Mouse (Mus musculus): ENCODE results near the gene Gm37240. TPM values are rescaled to one million over a fixed set of nuclear protein-coding genes. Genes with fewer than 3 reads are reported as not detected.
A peak's percentile ranks its signal among the peaks of the same experiment; 100 is the strongest.
"Not testable (repeated sequence)": the region's sequence is repeated elsewhere in the genome, so short reads cannot be mapped to it uniquely, and the experiment has no call there.

Gene Gm37240
- total RNA-seq, 2 experiments from 2014 or later: 2.6 to 3.2 TPM

DNA sequence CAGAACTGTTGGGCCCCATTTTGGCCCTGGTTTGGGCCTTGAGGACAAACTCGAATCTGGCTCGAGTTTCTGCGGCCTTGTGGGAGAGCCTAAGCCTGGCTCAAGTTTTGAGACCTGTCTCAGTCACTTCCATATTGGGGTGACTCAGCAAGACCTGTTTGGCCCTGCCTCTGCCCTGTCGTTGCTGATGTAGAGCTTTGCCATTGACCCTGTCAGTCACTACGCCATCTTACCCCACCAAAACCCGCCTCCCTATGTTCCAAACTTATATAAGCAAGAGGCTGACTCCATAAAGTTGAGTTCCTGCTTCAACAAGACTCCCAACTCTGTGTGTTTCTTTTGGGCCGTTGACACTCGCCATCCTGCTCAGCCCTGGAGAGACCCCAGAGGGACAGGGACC is 314.8 kb downstream of the Gm37240 start:
- DNase-seq (ENCODE audit: extremely low spot score in 1 of 2, low spot score in 2 of 2): not testable (repeated sequence)
- intact Hi-C loops (cut with DNase I): loop anchor here (5.0 kb wide), 3 partner anchors 350 to 635 kb away; no protein-coding TSS in a partner anchor

DNA sequence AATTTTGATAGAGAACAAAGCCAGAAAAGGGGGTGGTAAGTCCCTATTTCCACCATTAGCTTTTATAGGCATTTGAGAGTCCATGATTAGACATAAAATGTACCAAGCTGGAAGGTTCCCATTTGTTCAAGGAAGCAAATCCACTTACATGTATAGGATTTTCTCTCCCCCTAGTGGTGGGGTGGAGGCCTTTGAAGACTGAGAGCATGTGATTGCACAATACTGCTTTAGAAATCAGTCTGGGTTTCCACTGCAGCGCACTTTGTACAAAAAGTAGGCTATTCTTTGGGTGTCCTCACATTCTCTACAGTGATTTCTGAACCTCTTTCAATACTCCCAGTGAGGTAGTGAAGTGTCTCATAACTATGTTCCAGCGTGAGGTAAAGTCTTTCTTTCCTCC is 316.0 kb downstream of the Gm37240 start:
- intact Hi-C loops (cut with DNase I): loop anchor here (5.0 kb wide), 3 partner anchors 351 to 634 kb away; no protein-coding TSS in a partner anchor
- peak; percentile 52 to 74 for DNase-seq (ENCODE audit: extremely low spot score in 1 of 2, low spot score in 2 of 2)

DNA sequence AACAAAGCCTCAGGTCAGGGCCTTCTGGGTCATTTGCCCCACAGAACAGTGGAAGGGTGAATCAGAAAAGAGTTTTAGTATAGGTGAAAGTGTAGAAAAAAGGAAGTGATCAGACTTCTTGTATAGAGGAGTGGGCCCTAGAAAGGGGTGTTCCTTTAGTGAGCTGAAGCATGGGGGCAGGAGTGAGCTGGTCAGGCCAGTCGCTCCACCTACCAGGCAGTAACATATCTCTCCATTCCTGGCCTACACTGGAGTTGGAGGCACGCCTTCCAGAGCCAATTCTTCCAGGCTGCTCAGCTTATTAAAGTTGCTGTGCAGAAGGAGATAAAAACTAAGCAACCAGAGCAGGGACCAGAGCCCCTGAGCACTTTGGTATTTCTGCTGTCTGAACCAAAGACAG is 322.7 kb downstream of the Gm37240 start:
- no peak for DNase-seq (ENCODE audit: extremely low spot score in 1 of 2, low spot score in 2 of 2)
- intact Hi-C loops (cut with DNase I): no loop called here

DNA sequence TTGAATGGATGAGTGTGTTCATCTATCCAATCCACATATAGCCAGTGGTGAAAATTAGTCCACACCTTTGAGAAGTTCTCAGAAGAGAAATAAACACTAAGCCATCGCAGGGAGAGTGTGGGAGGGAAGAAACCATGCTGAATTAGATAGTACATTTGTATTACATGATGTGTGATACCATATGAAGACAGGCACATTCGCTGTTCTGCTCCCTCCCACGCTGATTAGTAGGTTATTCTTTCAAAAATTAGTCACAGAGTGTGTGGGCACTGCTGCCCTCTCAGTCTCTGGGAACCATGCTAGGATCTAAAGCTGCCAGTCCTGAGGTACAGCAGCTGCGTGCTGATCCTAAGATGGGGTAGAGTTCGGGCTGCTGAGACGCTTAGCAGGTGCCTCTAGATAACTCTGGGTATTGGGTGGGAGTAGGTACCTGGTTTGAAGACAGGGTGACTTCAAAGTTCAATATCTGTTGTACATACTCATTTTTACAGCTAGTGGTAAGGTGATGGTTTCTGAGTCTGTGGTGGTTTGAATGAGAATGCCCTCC is 333.5 kb downstream of the Gm37240 start:
- intact Hi-C loops (cut with DNase I): no loop called here
- DNase-seq (ENCODE audit: extremely low spot score in 1 of 2, low spot score in 2 of 2): no peak

DNA sequence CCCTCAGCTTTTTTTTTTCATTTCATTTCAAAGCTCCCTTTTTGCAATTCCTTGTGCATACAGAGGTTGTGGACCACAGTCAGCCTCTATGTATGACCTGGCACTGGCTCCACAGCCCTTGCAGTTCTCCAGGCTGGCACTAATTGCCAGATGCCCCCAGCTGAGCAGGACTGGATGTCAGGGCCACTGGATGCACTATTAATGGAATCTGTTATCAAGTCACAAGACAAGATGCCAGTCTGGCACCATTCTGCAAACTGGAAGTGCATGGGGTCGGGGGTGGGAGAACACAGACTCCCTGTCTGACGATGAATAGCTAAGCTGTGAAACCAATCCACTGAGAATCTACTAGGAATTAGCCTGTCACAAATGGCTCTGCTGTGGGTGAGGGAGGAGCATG is 336.0 kb downstream of the Gm37240 start:
- intact Hi-C loops (cut with DNase I): no loop called here
- DNase-seq (ENCODE audit: extremely low spot score in 1 of 2, low spot score in 2 of 2): peak in 1 of 2 experiments; percentile 38

DNA sequence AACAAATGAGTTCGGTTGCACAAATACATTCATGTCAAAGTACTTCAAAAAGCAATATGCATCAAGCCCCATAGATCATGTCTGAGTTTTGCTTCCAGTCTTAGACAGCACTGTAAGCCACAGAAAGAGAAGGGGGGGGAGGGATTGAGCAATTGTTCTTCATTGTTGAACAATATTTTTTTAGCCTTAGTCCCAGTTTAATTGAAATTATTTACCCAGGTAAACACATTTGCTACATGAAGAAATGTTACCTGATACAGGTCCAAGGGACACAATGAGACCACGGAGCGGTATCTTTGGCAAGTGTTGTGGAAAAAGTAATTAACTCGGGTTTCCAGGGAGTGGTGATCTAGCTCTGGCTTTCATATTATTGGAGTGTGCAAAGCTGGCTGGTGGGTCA is 337.0 kb downstream of the Gm37240 start:
- intact Hi-C loops (cut with DNase I): no loop called here
- no peak for DNase-seq (ENCODE audit: extremely low spot score in 1 of 2, low spot score in 2 of 2)

DNA sequence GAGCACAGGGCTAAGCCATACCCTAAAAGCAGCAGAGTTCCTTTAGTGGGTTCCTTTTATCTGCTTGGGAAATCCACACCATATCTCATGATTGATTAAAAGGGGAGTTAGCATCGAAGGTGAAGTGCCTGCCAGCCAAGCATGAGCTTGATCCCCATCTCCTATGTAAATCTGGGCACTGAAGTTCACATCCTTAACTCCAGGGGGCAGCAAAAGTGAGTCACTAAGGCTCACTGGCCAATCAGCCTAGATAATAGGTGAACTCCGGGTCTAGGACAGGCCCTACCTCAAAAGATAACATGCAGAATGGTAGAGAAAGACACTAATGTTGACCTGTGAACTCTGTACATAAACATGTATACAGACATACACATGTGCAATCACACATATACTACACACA is 343.7 kb downstream of the Gm37240 start:
- intact Hi-C loops (cut with DNase I): no loop called here

DNA sequence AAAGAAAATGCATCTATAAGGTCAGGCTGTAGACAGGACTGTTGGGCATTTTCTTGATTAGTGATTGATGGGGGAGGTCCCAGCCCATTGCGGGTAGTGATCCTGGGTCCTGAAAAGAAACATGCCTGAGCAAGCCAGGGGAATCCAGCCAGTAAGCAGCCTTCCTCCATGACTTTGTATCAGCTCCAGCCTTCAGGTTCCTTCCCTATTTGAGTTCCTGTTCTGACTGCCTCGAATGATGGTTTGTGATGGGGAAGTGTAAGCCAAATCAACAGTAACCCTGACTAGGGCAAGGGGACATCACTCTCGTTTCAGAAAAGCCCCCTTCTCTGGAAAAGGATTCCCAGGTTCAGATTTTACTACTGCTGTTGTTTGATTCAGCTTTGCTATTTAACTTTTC is 344.6 kb downstream of the Gm37240 start:
- intact Hi-C loops (cut with DNase I): no loop called here
- no peak for DNase-seq (ENCODE audit: extremely low spot score in 1 of 2, low spot score in 2 of 2)

More for the DNA sequence above, 343.7 kb downstream of the Gm37240 start:
- DNase-seq (ENCODE audit: extremely low spot score in 1 of 2, low spot score in 2 of 2): no peak

DNA sequence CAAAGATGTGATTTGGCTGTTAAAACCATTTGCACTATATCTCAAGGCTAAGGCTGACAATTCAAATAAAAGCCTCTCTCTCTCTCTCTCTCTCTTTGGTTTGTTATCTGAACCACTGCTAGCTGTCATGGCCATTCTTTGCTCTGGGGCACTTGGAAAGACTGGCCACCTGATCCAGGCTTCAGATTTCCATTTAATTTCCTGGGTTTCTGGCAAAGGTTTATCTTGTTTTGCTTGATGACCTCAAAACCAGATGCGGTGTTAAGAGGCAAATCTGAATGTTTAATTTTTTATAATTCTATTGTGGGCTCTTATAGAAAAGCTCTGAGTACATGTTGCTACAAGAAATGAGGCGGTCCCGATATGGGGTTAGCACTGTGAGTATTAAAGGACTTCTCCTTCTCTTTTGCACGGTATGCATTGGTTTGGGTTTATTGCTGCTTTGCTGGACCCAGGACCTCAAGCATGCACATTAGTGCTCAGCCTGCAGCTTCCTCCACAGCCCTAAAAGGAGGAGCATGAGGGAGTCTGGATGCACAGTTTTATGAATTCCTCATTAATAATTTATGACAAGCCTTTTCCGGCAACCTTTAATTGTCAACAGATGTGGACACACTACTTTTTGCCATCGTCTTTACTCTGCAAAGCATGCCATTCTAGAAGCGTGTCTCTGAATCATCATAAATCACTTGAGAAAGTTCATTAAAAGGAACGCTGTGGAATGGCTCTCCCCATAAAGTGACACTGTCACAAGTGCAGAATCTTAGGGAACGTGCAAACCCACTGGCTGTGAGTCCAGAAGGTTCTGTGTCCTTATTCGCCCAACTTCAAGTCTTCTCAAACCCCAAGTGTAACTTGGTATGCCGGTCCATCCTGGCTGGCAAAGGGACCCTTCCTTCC is 351.4 kb downstream of the Gm37240 start:
- intact Hi-C loops (cut with DNase I): no loop called here
- DNase-seq (ENCODE audit: extremely low spot score in 1 of 2, low spot score in 2 of 2): no peak

DNA sequence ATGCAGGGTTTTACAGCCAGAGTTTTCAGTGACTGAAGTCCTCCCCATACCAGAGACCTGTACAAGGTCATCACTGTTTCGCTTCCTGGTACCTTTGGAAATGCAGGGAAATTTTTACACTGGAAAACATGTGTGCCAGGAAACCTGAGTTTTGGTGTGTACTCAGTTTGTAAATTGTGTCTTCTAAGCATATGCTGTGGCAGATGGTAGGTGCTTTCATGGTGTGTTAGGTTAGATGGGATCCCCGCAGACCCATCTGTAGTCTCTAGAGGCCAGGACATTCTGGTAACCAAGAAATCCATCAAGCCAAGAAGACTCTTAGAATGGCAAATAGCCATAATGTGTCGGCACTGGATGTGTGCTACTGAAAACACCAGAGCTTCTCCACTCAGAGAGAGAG is 352.3 kb downstream of the Gm37240 start:
- intact Hi-C loops (cut with DNase I): no loop called here
- DNase-seq (ENCODE audit: extremely low spot score in 1 of 2, low spot score in 2 of 2): no peak

DNA sequence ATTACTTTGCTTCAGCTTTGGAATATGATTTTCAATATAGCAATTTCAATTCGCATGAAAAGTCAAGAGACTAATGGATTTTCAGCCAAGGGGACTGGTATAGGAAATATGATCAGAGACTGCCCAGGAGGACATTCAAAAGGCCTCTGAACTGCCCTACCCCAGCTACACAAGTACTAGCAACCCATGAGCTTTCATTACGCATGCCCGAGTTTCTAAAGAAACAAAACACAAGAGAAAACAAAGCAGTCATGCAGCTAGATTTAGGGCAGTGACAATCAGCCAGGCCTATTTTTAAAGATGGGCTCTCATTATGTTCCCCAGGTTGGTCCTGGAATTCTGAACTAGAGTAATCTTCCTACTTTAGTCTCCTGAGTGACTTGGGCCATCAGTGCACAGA is 354.9 kb downstream of the Gm37240 start:
- DNase-seq (ENCODE audit: extremely low spot score in 1 of 2, low spot score in 2 of 2): no peak
- intact Hi-C loops (cut with DNase I): no loop called here

DNA sequence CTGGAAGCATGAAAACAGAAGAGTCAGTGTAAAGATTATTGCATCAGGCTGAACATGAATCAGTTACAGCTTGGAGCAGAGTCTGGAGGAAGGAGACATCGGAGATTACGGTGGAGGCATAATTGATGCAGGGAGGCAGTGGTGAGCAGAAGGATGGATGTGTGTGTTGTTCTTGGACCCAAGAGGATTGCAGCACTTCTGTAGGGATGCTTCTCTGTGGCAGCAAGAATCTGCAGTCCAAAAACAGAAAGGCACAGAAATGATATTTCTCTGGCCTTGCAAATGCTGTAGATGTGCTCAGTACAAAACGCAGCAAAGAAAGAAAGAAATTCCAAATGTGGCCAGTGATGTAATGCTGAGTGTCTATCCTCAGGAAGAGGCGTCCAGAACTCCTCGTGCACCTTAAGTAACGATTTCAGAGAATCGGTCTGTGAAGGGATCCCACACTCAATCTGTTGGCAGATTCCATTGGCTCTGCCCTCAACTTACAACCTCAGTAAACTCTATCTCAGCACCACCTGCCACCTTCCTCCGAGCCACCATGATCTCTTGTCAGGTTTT is 356.6 kb downstream of the Gm37240 start:
- peak in 1 of 2 experiments; percentile 31 for DNase-seq (ENCODE audit: extremely low spot score in 1 of 2, low spot score in 2 of 2)
- intact Hi-C loops (cut with DNase I): no loop called here

DNA sequence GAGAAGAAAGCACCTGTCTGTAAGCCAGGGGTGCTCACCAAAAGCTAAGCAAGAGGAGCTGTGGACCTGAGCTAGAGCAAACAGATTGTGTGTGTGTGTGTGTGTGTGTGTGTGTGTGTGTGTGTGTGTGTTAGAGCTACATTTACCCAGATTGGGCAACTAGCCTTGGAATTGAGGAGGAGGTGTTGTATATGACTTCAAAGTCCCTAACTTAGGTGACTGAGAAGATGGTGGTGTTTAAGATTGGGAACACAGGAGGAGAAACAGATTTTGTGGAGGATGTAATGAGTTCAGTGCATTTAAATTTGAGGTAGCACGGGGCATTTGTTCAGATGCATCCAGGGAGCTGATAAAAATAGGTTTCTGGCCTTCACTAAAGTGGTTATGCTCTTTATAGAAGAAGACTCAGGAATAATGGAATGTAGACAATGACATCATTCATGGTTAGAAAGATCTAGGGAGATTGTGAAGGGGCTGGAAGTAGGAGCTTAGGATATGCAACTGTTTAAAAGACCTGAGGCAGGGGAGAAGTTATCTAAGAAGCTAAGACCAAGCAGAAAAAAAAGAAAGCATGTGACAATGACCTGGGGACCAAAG is 365.9 kb downstream of the Gm37240 start:
- DNase-seq (ENCODE audit: extremely low spot score in 1 of 2, low spot score in 2 of 2): peak in 1 of 2 experiments; percentile 68
- intact Hi-C loops (cut with DNase I): no loop called here

DNA sequence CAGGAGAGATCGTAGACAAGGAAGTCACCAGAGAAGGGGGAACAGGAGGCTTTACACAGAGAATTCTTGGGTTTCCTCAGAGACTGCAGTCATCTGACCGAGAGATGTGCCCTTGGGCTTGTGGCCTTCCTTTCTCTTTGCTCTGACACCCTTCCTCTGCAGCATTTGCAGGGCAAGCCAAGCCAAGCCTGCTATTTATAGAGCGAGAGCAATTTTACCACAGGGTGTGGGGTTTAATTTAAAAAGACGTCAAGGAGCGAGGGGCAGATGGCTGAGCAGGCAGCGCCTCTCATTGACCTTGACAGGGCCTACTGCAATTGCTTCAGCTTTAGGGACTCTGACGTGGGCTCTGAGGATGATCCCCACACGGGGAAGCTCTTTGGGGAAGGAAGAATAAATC is 368.6 kb downstream of the Gm37240 start:
- intact Hi-C loops (cut with DNase I): no loop called here
- DNase-seq (ENCODE audit: extremely low spot score in 1 of 2, low spot score in 2 of 2): no peak

DNA sequence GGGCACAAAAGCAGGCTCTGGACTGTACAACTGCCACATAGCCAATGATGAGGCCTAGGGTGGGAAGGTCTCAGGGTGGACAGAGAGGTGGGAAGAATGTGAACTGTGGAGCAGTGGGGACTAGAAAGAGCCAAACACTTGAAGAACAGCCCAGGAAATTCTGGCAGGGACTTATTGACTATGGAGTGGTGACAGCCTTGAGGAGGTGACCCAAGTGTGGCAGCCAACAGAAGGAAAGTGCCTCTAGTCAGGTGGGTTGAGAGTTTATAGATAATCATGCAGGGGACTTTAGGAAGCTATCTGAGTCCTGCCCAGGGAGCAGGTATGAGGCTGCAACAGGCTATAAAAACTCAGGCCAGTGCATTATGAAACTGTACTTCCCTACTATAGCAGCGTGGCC is 369.2 kb downstream of the Gm37240 start:
- DNase-seq (ENCODE audit: extremely low spot score in 1 of 2, low spot score in 2 of 2): no peak
- intact Hi-C loops (cut with DNase I): no loop called here

DNA sequence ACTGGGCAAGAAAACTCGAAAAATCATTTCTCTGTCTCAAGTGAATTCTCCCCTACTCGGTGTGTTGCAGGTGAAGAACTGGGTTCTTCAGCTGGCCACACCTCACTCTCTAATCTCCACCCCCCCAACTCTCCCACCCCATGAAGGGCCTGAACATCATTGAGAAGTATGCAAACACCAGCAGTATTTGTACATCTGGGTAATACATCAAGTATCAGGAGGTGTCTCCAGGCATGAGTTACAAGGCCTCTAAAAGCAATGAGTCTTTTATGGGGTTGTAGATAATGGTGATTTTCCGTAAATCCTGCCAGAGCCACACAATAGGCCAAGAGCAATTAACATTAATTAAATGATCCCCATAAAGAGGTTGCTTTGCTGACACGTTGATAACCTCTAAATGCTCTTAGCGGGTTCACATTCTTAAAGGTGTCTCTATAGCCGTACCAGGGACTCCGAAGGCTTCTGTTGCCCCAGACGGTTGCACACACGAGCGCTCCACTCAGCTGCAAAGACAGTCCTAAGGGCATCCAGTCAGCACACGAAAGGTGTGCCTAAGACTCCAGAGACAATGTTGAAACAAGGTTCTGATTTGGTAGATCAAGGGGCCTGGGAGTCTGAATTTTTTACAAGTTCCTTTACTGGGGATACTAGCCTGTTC is 370.4 kb downstream of the Gm37240 start:
- intact Hi-C loops (cut with DNase I): no loop called here
- DNase-seq (ENCODE audit: extremely low spot score in 1 of 2, low spot score in 2 of 2): no peak

DNA sequence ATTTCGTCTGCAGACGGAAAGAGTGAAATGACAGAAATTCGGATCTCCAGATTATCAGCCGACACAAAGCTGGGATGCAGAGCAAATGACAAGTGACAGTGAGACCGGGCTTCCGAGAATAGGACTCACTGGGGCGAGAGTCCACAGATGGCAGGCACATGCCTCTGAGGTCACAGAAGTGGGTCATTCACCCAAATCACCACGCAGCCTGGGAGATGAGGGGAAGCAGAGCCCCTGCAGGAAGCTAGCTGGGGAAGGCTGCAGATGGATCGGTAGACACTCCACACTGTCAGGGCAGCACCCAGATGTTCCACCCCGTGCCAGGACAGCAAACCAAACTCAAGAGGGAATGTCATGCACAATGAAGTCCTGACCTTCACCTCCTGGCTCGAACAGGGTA is 372.6 kb downstream of the Gm37240 start:
- DNase-seq (ENCODE audit: extremely low spot score in 1 of 2, low spot score in 2 of 2): no peak
- intact Hi-C loops (cut with DNase I): no loop called here

DNA sequence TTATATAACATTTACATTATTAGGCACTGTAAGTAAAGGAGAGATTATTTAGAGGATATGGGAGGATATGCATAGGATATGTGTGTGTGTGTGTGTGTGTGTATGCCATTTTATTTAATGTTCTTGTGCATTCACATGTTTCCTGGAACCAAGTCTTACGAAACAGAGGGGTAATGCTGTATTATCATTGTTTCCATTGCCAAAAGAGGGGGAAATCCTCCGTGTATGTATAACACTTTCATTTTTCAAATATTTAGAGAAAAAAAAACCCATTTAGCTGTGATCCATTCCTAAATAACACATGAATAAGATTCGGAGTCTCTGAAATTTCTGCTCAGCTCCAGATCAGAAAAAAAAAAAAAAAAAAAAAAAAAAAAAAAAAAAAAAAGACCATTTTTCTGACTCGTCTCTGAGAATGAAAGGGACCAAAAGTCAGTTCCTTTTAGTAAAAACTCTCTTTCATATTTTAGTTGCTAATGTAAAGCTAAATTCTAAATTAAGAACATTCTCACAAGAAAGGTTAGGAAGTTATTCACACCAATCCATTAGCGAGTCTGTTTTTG is 378.5 kb downstream of the Gm37240 start:
- DNase-seq (ENCODE audit: extremely low spot score in 1 of 2, low spot score in 2 of 2): no peak
- intact Hi-C loops (cut with DNase I): no loop called here

DNA sequence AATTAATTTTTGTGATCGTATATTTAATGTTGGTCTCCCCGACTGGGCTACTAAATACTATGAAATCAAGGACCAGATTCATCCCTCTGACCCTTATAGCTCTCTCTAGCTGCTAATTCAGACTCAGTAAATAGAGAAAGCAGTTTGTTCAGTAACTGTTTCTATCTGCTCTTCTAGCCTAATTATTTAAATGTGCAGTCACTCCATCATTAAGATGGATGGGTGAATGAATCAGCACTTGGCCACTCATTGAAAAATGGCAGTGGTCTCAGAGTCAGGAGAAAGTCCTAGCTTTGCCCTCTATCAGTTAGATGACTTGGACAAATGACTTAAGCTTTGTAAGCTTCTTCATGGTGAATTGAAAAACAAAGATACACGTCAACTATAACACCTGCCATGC is 387.2 kb downstream of the Gm37240 start:
- intact Hi-C loops (cut with DNase I): no loop called here
- no peak for DNase-seq (ENCODE audit: extremely low spot score in 1 of 2, low spot score in 2 of 2)
